Mouse (Mus musculus) hindbrain, embryonic 16.5 days (tissue): ENCODE results near the gene Serp1. TPM values are rescaled to one million over a fixed set of nuclear protein-coding genes. Genes with fewer than 3 reads are reported as not detected.
"Not testable (repeated sequence)": the region's sequence is repeated elsewhere in the genome, so short reads cannot be mapped to it uniquely, and the experiment has no call there.

Source experiments
- ATAC-seq: fragments of 200-750 bp; cut with Nextera tagmentation; 2 replicates; pipeline ENCODE4 v1.8.0; 2017; ENCODE audit warnings: moderate TSS enrichment, moderate library complexity
- H3K27ac ChIP-seq: fragments of 300-500 bp; sonication (generic); 2 replicates; pipeline ENCODE4 v1.5.1; 2014; ENCODE audit warnings: low read depth, mild to moderate bottlenecking, control low read depth, low read length, moderate library complexity
- H3K27me3 ChIP-seq: fragments of 300-500 bp; sonication (generic); replicated peaks from 2 replicates; pipeline ENCODE4 v1.6.1; 2014; ENCODE audit warnings: low read length; ENCODE audit not compliant: control insufficient read depth, insufficient read depth
- H3K36me3 ChIP-seq: fragments of 300-500 bp; sonication (generic); 2 replicates; pipeline ENCODE4 v1.6.1; 2014; ENCODE audit warnings: mild to moderate bottlenecking, low read length, moderate library complexity, mixed read lengths; ENCODE audit not compliant: control insufficient read depth, insufficient read depth
- H3K4me1 ChIP-seq: fragments of 300-500 bp; sonication (generic); 2 replicates; pipeline ENCODE4 v1.6.1; 2014; ENCODE audit warnings: low read depth, low read length; ENCODE audit not compliant: control insufficient read depth, insufficient read depth
- H3K4me2 ChIP-seq: fragments of 300-500 bp; sonication (generic); 2 replicates; pipeline ENCODE4 v1.6.1; 2014; ENCODE audit warnings: mild to moderate bottlenecking, low read length, control low read depth, moderate library complexity
- H3K4me3 ChIP-seq: fragments of 300-500 bp; sonication (generic); 2 replicates; pipeline ENCODE4 v1.5.1; 2014; ENCODE audit warnings: mild to moderate bottlenecking, low read length, control low read depth, moderate library complexity
- H3K9ac ChIP-seq: fragments of 300-500 bp; sonication (generic); 2 replicates; pipeline ENCODE4 v1.6.1; 2014; ENCODE audit warnings: low read depth, mild to moderate bottlenecking, control low read depth, low read length, moderate library complexity
- H3K9me3 ChIP-seq: fragments of 300-500 bp; sonication (generic); 2 replicates; pipeline ENCODE4 v1.6.1; 2014; ENCODE audit warnings: mild to moderate bottlenecking, low read length, moderate library complexity; ENCODE audit not compliant: control insufficient read depth
- WGBS: fragments of 180-500 bp; shearing (Covaris S2); extraction: QIAGEN DNeasy Blood & Tissue Kit; methylation state at CpG from one replicate; pipeline ENCODE4 v1.1.7; 2014; 5-methylcytosine and 5-hydroxymethylcytosine counted together
- polyA plus RNA-seq: library from polyadenylated mRNA; unstranded; fragments of >200 nt; fragmentation: Nextera tagmentation; extraction: Ambion mirVana; gene quantifications from 2 replicates; pipeline ENCODE4 v1.2.1, GENCODE M21; 2015

Serp1 gene
- polyA plus RNA-seq, 1 experiment from 2014 or later, result 59.2 TPM

- H3K9me3 ChIP-seq, result no peaks in the 10 kb centered on the region
- no peaks in the 10 kb centered on the region for H3K36me3 ChIP-seq
- H3K27ac ChIP-seq, result no peak overlapping the region
- 80% methylated on average over 7 of the region's 7 CpGs for WGBS
- ATAC-seq, result no peak
- no peak overlapping the region for H3K4me2 ChIP-seq
- H3K4me1 ChIP-seq, result no peaks in the 10 kb centered on the region
- H3K9ac ChIP-seq, result no peak overlapping the region
- H3K4me3 ChIP-seq, result no peak overlapping the region
- H3K27me3 ChIP-seq, result no peaks in the 10 kb centered on the region
Observed at GRCm38 (mm10) chr3:58490787-58491186, 34.9 kb downstream of the Serp1 start.

- no peaks in the 10 kb centered on the region for H3K27me3 ChIP-seq
- no peaks in the 10 kb centered on the region for H3K9me3 ChIP-seq
- WGBS, result 67% methylated on average over 8 of the region's 8 CpGs
Observed at GRCm38 (mm10) chr3:58487999-58488775, 37.5 kb downstream of the Serp1 start.

GRCm38 (mm10) chr3:58487121-58487520 lies 38.6 kb downstream of the Serp1 start:
- no peak for ATAC-seq
- H3K27ac ChIP-seq, result no peak overlapping the region
- H3K4me1 ChIP-seq, result no peaks in the 10 kb centered on the region
- no peak overlapping the region for H3K4me3 ChIP-seq
- H3K9ac ChIP-seq, result no peak overlapping the region
- WGBS, result 70% methylated on average over 3 of the region's 3 CpGs
- H3K9me3 ChIP-seq, result no peaks in the 10 kb centered on the region
- no peaks in the 10 kb centered on the region for H3K27me3 ChIP-seq
- H3K4me2 ChIP-seq, result no peak overlapping the region
- no peaks in the 10 kb centered on the region for H3K36me3 ChIP-seq

More at GRCm38 (mm10) chr3:58487999-58488775, 37.5 kb downstream of the Serp1 start:
- H3K4me1 ChIP-seq, result no peaks in the 10 kb centered on the region
- ATAC-seq, result no peak
- H3K36me3 ChIP-seq, result no peaks in the 10 kb centered on the region
- H3K4me2 ChIP-seq, result no peak overlapping the region
- H3K9ac ChIP-seq, result no peak overlapping the region
- H3K4me3 ChIP-seq, result no peak overlapping the region
- H3K27ac ChIP-seq, result no peak overlapping the region

GRCm38 (mm10) chr3:58485883-58486282 lies 39.8 kb downstream of the Serp1 start:
- H3K4me3 ChIP-seq, result no peak overlapping the region
- H3K27me3 ChIP-seq, result no peaks in the 10 kb centered on the region
- H3K9me3 ChIP-seq, result no peaks in the 10 kb centered on the region
- H3K9ac ChIP-seq, result no peak overlapping the region
- H3K27ac ChIP-seq, result no peak overlapping the region
- 72% methylated on average over 7 of the region's 7 CpGs for WGBS
- H3K36me3 ChIP-seq, result no peaks in the 10 kb centered on the region
- no peaks in the 10 kb centered on the region for H3K4me1 ChIP-seq
- ATAC-seq, result no peak
- no peak overlapping the region for H3K4me2 ChIP-seq

GRCm38 (mm10) chr3:58478755-58479455 lies 46.8 kb downstream of the Serp1 start:
- no peaks in the 10 kb centered on the region for H3K9me3 ChIP-seq
- no peak overlapping the region for H3K9ac ChIP-seq
- no peaks in the 10 kb centered on the region for H3K27me3 ChIP-seq
- no peak for ATAC-seq
- H3K4me3 ChIP-seq, result no peak overlapping the region
- H3K4me1 ChIP-seq, result no peaks in the 10 kb centered on the region
- no peak overlapping the region for H3K27ac ChIP-seq
- H3K4me2 ChIP-seq, result no peak overlapping the region
- WGBS, result 93% methylated on average over 2 of the region's 2 CpGs
- no peaks in the 10 kb centered on the region for H3K36me3 ChIP-seq

- not testable (repeated sequence) for H3K4me3 ChIP-seq
Observed at GRCm38 (mm10) chr3:58475298-58475697, 50.4 kb downstream of the Serp1 start.

More at GRCm38 (mm10) chr3:58475298-58475697, 50.4 kb downstream of the Serp1 start:
- H3K4me1 ChIP-seq, ATAC-seq, H3K9ac ChIP-seq, H3K27ac ChIP-seq, H3K27me3 ChIP-seq, H3K36me3 ChIP-seq, H3K9me3 ChIP-seq, H3K4me2 ChIP-seq: not testable (repeated sequence)
- 100% methylated on average over 1 of the region's 1 CpGs for WGBS

Other genes starting within 250 kb of the Serp1 start
- gene Tsc22d2, start 111.2 kb downstream of the Serp1 start, polyA plus RNA-seq, result 5.7 and 6.9 TPM in 2 replicates
- 32.6 and 33.0 TPM in 2 replicates for gene Eif2a, start 71 bp downstream of the Serp1 start, polyA plus RNA-seq
- gene Selenot, start 50.7 kb upstream of the Serp1 start, polyA plus RNA-seq, result 25.7 and 27.4 TPM in 2 replicates
- 0.15 and 0.31 TPM in 2 replicates for gene Erich6, start 111.3 kb upstream of the Serp1 start, polyA plus RNA-seq
- 8.4 and 10.4 TPM in 2 replicates for gene Siah2, start 166.5 kb upstream of the Serp1 start, polyA plus RNA-seq